Mouse (Mus musculus) natural killer cell, adult 2 months (primary cell): ENCODE measurements around the gene Hgd.
"Not testable (repeated sequence)": the region's sequence is repeated elsewhere in the genome, so short reads cannot be mapped to it uniquely, and the experiment has no call there.

Source experiments
- DNase-seq, 2 experiments: peaks; one replicate each; pipeline ENCODE4 v3.0.0; 2022; ENCODE audit warnings: low spot score in 2 of 2

The Hgd gene

DNA sequence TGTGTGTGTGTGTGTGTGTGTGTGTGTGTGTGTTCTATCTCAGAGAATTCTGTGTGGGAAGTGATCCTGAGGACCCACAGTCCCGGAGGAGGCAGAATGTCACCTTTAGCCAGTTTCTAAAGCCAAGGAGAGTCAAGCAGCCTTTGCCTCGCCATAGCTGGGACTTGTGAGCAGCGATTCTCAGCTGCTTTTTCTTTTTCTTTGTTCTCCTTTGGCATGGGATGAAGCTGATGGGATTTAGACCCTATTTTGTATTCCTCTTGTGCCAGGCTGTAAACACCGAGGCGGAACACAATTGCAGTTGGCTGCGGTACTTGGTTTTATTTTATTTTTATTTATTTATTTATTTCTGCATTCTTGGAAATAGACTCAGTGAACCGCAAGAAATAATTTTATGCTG, 49.1 kb downstream of the Hgd start:
- DNase-seq = no peak

DNA sequence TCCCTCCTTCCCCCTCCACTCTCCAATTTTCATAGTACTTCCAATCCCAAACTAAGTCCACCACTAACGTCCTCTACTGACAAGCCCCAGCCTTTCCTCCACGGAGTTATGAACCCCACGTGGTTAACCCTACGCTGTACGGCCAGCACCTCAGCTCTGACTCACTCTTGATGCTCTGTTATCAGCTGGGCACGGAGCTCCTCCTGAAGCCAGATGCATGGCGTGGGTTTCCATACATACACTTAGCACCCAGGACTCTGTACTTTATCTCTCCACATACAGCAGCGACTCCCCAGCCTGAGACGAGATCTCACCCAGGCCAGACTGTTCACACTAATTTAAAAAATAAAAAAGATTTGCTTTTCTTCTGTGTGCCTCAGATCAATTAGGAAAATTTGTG, 54.6 kb downstream of the Hgd start:
- DNase-seq = no peak

DNA sequence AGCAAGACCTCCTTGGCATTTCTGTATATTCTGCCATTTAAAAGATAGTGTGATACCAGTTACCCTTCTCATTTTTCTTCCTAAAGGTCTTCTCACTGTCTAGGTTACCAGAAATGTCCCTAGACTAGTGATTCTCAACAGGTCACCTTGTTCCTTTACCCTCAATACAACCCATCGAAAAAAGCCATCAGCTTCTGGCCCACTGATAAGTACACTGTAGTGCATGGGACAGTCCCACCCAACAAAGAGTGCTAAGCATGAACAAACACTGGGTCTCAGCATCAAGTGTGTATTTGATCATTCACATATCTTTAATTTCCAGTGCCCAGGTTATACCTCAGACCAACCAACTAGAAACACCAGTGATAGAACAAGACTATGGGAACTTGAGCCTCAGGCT, 55.1 kb downstream of the Hgd start:
- DNase-seq = no peak

DNA sequence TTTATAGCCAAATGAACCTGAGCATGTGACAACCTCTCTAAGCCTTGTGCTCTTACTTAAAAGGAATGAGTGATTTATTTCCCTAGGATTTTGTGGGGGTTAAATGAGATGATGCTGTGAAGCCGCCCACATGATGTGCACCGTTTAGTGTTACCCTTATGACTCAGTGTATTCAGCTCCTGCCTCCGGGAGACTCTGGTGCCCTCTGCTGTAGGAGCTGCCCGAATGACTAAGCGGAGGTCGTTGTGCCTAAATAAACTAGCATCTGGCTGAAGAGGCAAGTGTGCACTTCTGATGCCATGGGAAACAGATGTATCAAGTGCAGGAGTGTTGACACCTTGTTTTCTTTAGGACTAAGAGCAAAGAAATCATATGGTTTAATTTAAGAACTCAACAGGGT, 56.2 kb downstream of the Hgd start:
- no peak for DNase-seq

DNA sequence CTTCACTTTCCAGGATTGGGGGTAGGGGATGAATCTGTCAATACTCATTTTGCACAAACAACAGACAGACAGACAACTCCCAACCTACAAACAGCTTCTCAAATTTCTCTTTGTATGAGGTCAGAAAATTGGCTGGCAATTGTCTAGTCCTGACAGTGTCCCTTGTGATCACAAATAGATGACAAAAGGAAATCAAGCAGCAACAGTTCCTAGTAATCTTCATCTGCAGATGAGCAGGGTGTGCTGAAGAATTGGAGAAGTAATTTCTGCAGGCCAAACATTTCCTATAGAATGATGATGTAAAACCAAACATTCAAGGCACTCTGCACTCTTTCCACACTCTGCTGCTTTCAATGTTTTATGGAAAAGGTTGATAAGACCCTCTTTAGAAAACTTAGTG, 57.8 kb downstream of the Hgd start:
- DNase-seq = no peak

DNA sequence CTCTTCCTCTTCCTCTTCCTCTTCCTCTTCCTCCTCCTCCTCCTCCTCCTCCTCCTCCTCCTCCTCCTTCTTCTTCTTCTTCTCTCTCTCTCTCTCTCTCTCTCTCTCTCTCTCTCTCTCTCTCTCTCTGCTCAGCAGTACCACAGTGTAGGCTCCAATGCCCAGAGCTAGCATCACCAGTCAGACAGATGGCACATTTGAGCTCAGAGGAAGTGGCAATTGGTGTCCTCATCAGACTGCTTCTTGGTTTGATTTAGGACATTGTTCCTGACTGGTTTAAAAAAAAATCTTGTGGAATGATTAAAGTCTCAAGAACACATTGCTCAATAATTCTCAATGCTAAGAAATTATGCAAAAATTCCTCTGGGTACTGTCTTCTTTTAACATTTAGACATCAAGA, 60.6 kb downstream of the Hgd start:
- DNase-seq = not testable (repeated sequence)

DNA sequence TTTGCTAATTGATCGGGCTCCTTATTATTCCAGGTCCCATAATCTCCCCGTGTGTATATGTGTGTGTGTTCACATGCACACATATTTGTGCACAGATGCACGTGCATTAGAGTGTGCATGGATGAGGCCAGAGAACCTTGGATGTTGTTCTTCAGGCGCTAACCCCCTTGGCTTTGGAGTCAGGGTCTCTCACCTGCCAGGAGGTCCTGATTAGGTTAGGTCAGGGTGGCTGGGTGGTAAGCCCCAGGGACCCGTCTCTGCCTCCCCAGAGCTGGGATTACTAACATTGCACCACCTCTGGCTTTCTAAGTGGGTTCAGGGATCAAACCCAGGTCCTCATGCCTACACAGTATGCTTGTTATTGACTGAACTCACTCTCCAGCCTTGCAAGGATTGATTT, 64.5 kb downstream of the Hgd start:
- no peak for DNase-seq

DNA sequence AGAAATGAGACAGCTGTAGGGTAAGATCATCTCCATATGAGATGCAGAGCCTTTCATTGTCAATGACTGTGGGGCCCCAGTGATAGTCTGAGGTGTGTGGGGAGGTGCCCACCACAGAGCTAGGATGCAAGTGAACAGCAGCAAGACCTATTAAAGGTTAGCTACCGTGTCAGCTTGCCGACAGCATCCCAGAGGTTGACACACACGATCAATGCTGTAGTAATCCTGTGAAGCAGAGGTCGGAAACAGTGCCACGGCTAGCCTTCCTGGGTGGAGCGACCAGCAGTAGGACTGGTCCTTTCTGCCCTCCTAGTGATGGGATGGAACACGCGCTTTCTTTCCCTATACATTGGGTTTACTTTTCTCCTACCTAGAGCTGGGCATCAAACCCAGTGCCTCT, 65.3 kb downstream of the Hgd start:
- DNase-seq = no peak

DNA sequence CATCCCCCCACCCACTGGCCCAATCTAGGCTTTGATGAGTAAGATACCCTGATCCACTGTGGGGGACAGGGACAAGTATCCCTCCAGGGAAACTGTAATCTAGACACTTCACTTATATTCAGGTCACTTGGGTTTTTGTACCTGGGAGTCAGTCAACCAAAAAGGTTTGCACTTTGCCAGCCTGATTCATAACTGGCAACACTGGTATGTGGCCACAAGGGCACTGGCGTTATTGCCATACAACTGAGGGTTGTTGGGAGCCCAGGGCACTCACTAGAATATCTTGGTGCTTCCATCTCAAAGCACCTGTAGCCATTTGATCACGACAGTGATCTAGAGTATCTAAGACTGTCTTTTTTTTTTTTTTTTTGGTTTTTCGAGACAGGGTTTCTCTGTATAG, 65.8 kb downstream of the Hgd start:
- no peak for DNase-seq

DNA sequence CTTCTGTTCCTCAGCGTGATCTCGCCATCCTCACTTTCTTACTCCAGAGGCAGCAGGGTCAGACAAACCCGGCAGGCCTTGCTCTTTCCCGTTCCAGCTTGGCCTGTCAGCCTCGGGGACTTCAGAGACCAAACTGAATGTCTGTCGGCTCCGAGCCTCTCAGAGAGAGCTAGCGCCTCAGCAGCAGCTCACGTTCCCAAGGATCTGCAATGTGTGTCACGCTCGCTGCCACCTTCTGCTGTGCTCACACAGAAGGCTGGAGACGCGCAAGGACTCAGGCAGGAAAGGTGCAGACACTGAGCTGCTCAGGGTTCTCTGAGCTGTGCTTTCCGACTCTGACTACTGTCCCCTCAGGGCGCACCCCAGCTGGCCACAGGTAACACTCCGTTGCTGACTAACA, 67.1 kb downstream of the Hgd start:
- no peak for DNase-seq

DNA sequence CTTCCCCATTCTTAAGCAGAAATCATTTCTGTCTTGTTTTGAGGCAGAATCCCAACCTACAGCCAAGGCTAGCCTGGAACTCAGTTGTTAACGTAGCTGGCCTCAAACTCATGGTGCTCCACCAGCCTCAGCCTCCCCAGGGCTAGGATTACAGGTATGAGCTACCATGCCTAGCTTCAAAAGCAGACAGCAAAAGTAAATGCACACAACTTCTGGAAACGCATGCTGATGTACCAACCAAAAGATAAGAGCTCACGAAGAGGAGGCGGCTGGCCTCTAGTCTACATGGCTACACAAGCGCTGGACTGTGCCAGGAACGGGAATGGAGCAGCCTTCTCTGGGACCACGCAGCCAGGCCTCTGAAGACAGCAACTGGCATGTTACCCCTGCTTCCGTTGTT, 68.0 kb downstream of the Hgd start:
- no peak for DNase-seq

DNA sequence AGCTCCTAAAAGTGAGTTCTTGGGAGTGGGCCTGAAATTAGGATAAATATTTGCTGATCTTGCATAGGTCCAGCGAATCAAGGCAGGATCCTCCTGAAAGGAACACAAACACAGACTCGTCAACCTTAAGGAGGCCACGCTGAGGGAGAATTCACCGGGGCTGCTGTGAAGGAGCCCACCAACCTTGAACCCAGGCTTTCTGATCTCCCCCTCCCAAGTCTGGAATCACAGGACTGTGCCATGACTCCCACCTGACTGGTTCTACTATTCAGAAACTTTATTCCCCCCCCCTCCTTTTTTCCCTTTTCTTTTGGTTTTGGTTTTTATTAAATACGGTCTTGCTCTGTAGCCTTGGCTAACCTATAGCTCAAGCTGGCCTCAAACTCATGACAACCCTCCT, 69.1 kb downstream of the Hgd start:
- DNase-seq = no peak

DNA sequence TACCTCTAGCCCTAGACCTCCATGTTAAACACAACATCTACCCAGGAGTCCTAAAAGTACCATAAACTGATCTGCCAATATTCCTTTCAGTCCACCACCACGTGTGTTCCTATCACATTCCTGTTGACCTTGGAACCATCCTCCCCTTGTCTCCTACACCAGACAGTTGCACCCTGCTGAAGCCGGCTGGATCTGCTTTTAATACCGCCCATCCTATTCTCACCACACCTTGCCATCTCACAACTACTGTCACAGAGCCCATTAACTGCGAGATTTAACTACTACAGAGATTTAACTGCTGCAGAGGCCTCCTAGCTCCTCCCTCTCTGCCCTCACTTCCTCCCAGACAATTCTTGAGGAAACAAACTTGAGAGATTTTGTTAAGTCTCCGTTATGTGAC, 71.5 kb downstream of the Hgd start:
- no peak for DNase-seq

DNA sequence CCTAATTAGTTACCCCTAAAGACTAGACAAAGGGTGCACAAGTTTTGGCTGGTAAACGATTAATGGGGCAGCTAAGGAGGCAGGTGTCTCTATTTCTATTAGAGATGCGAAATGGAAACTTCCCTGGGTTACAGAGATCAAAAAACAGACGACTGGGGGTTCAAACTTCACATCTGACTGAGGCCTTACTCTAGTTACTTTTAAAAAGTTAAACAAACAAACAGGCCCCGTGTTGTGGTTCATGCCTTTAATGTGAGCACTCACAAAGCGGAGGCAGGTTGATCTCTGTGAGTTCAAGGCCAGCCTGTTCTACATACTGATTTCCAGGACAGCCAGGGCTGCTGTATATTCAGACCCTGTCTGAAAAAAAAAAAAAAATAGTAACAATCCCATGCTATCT, 72.7 kb downstream of the Hgd start:
- no peak for DNase-seq

DNA sequence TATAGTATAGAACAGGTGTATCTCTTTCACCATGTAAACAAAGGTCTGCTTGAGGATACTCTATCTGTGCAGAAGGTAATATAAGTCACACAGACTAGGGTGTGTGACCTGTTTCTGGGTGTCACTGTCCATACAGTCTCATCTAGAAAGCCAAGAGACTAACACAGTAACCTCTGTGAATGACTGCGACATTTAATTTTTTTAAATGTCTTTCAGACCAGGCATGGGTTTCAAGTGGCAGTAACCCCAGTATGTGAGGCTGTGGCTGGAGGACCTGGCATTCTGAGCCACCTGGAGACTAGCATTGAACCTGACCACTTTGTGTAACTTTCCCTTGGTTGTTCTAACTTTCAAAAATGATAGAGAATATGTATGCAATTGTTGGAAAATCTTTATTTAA, 73.1 kb downstream of the Hgd start:
- DNase-seq = no peak

DNA sequence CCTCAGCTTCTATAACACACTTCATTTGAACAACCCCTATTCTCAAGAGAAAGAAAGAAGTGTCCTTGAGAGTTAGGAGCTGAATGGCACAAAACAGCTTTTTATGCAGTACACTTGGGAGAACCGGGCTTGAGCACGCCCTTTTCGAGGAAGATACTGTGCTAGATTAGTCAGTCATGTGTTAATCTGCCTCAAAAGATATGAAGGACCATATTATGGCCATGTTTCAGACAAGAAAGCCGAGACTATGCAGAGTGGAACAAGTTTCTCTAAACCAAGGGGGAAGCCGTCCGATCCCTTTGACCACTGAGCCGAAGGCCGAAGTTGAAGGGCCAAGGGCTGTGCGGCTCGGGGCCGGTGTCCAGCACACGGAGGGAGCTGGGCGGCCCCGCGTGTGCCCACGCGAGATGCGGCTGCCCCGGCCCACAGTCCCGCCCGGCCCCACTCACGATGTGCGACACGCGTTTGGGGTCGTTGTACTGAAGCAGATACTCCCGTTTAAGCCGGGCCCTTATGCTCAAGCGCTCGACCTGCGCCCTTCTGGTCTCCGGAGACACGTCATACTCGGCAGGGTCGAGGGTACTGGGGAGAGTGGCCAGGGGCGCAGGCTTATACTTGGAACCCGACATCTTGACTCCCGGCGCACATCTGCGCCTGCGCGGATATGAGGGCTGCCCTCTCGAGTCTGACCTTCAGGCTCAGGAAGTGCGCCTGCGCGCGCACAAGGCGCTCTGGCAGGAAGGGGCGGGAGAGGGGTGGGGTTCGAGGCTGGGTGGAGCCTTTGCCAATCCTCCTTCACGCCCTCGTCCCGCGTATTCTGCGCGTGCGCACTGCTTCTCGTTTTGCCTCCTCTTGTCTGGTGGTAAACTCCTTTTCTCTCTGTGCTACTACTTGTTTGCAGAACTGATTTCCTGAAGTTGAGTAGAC, 74.0 kb downstream of the Hgd start, which contains the start of gene Ndufb4:
Ndufb4 (minus strand) TSS at position 723 of the 927 bp plus-strand sequence.
- peak; percentile 89 to 94 for DNase-seq

DNA sequence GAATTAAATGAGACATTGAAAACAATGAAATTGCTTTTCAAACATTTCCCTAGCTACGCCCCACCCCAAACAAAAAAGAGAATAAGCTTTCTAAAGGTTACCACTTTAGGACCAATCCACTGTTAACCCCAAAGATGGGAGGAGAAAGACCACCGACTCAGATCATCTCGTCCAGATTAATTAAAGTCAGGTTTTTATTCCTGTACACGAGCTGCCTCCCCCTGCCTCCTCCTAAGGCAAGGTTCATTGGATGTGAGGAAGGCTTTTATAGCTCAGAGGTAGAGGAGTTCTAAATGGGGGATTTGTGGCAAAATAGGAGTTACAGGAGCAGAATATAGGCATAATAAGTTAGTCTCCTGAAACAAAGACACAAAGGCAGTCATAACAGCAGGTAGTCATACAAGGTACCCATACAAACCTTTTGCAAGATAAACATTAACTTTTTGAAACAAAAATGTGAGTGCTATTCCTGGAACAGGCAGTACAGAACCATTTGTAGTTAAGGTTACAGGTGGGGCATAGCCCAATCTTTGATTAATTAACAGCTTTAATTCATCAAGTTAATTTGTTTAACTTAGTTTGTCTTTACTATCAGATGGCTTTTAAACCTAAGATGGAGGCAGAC, 75.0 kb downstream of the Hgd start:
- DNase-seq = no peak

DNA sequence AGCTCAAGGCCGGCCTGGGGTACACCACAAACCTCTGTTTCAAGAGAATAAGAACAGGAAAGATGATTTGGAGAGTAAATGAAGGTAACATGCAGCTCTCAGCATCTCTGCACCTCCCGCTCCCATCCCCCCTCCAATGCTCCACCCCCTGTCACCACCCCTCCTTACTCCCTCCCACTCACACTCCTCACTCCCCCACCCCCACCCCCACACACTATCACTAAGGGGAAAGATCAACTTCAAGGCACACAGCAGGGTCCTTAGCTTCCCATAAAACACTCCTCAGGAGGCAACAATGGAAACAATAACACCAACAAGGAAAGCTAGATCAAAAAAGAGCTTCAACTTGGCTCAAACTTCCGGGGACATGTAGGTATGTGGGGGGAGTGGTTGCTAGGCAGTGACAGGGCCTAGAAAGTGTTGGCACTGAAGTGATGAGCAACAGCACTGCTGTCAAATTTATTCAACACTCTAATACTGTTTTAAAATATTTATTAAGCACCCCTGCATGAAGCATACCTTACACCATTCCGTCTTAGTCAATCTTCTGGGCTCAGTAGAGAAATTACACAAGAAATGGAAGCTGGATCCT, 75.9 kb downstream of the Hgd start:
- no peak for DNase-seq

DNA sequence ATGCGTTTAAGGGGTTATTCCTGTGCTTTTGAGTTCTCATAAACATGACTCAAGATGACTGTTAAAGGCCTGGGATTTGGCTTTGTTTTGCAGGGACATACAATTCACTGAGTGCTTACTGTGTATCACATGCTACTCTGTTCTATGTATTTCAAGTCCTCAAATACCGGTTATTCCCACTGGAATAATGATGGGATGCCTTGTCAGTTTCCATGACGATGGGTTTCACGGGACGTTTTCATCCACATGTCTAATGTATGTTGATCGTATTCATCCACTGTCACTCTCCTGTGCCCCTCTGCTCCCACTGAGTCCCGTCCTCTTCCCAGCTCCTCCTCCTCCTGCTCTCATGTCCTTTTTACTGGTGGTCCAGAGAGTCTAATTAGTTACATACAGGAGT, 76.8 kb downstream of the Hgd start:
- no peak for DNase-seq

DNA sequence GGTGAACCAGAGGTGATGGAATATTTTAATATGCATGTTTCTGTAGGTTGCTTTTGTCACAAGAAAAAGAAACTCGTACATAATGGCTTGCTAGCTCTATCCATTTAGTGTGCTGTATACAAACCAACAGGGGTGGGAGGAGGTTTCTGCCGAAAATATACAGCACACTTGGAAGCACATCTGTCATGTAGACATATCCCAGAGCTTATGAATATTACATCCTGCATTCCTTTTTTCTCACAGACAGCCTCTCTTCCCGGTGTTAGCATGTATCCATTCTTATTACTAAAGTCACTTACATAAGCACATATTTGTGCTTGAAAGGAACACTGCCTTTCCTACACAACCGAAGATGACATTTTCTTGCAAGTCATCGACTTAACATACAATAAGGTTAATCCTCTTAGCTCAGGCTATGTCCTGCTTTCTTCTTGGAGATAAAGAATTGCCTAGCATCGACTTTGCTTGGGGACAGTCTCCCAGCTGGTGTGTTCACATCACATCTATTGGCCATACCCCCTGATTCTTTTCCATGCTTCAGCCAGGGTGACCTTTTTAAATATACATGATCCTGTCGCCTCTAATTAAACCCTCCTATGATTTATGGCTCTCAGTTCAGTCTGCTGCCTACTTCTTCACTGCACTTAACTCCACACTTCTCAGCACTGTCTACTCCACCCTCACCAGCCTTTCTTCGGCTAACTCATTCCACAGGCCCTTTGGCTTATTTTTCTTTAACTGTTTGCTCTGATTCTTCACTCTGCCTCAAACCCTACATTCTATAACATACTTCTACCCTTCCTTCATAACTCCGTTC, 83.9 kb downstream of the Hgd start:
- DNase-seq = no peak

DNA sequence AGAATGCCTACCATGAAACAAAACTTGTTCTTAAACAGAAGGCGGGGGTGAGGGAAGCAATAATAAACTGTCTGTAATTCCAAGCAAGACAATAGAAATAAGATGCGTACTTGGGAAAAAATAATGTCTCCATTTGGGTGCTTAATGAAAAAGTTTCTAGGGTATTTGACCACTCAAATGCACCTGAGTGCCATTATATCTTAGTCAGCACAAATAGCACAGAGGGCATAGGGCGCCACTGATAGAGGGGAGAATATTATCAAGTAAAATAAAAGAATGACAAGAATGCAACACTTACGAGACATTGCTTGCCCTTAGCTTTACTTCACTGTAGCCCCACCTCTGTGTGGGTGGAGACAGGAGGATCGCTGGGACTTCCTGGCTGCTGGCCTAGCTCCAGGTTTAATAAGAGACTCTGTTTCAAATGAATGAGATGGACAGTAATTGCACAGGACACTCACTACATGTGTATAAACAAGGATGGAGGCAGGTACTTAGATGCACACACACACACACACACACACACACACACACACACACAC, 85.5 kb downstream of the Hgd start:
- no peak for DNase-seq
